Mouse (Mus musculus) Muller cell, postnatal 12 days (primary cell): ENCODE measurements at regions not wholly inside any gene's neighbourhood (a gene's known extent, or its start where the extent isn't known, plus 50 kb on each side); places are given as distances from the start of the nearest gene placed in this dataset.

Experiments used
- DNase-seq: peaks from one replicate; pipeline ENCODE4 v3.0.0-alpha.2; 2015; ENCODE audit errors: inconsistent ontology term

DNA sequence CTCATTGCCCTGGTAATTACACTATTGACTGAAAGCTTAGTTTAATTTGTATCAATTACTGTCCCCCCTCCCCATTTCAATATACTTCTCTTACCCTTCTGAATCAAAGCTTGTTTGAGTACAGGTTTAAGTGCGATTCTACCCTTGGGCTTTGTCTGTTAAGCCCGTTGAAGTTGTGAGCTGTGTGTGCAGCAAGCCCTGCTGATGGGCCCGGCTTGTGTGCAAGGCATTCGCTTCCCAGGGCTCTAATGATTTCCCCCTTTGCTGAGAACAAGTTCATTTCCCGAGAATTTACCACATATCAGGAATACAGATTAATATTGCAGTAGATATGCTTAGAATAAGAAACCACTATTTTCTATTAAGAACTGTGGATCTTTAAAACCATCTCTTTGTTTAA is 460.6 kb downstream of the Dok5 start:
- DNase-seq: no peak
